Mouse (Mus musculus): Measurements from ENCODE around the gene Nr2c2ap. TPM values are rescaled to one million over a fixed set of nuclear protein-coding genes. Genes with fewer than 3 reads are reported as not detected.

Nr2c2ap gene
- polyA plus RNA-seq, 1 experiment from 2014 or later: 26.2 TPM

DNA sequence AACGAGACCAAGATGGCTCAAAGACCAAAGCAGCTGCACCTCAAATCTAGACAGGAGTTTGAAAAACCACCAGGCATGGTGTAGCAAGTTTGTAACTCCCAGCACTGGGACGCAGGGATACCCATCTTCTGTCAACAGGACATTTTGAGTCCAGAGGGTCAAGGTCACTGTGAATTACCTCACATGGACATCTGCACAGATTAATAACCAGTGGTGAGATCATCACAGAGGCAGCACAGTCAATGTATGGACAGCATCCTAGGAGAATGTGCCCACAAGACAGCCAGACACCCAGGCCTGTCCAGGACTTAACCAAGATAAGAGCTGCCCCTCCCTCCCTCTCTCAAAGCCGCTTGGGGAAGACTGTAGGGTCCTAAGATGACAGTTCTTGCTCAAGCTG, 39.0 kb downstream of the Nr2c2ap start:
- no peak overlapping the region for H3K27ac ChIP-seq (replicated peaks in 1 of 2; ENCODE audit: control insufficient read depth in 1 of 2, insufficient read depth in 1 of 2, low read depth in 2 of 2, low read length in 2 of 2)
- peaks cover 10 to 24% of the 10 kb centered on the region in 2 experiments for H3K4me1 ChIP-seq (ENCODE audit: control insufficient read depth in 2 of 2, insufficient read depth in 2 of 2, low read length in 2 of 2)
- 59% methylated on average over 3 of the region's 3 CpGs for WGBS
- H3K36me3 ChIP-seq (ENCODE audit: control insufficient read depth, insufficient read depth, low read length): peaks cover 6% of the 10 kb centered on the region
- no peak overlapping the region for H3K9ac ChIP-seq (ENCODE audit: low read length)
- H3K4me2 ChIP-seq (ENCODE audit: low read length): no peak overlapping the region
- no peak for ATAC-seq (ENCODE audit: insufficient number of reproducible peaks, insufficient read depth, low FRiP score, low read depth)
- H3K4me3 ChIP-seq (ENCODE audit: control insufficient read depth in 1 of 2, insufficient read depth in 1 of 2, low read depth in 1 of 2, low read length in 2 of 2): no peak overlapping the region
- H3K9me3 ChIP-seq (ENCODE audit: control insufficient read depth, low read length): no peaks in the 10 kb centered on the region
- peaks cover 15% of the 10 kb centered on the region for H3K27me3 ChIP-seq (ENCODE audit: control insufficient read depth, insufficient read depth, low read length)

DNA sequence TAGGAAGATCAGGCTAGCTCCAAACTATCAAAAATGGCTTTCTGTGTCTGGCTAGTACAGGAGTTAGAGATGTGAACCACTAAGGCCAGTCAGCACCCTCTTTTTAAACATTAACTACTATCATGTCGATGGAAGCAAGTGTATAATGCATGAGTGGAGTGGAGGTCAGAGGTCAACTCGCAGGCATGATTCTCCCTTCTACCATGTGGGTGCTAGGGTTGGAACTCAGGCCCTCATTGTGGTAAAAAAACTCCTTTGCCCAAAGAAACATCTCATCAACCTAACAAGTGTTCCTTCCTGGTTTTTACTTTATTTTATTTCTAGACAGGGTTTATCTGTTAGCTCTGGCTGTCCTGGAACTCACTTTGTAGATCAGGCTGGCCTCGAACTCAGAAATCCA, 39.6 kb downstream of the Nr2c2ap start:
- Histone ChIP-seq H3K9ac (ENCODE audit: low read length) (no peak overlapping the region), H3K9me3 (ENCODE audit: control insufficient read depth, low read length) (no peaks in the 10 kb centered on the region), H3K27me3 (ENCODE audit: control insufficient read depth, insufficient read depth, low read length) (peaks cover 8% of the 10 kb centered on the region), H3K4me1 (ENCODE audit: control insufficient read depth in 2 of 2, insufficient read depth in 2 of 2, low read length in 2 of 2) (peaks cover 10 to 24% of the 10 kb centered on the region in 2 experiments), H3K4me2 (ENCODE audit: low read length) (no peak overlapping the region), H3K4me3 (ENCODE audit: control insufficient read depth in 1 of 2, insufficient read depth in 1 of 2, low read depth in 1 of 2, low read length in 2 of 2) (no peak overlapping the region), H3K36me3 (ENCODE audit: control insufficient read depth, insufficient read depth, low read length) (peaks cover 6% of the 10 kb centered on the region), H3K27ac (replicated peaks in 1 of 2; ENCODE audit: control insufficient read depth in 1 of 2, insufficient read depth in 1 of 2, low read depth in 2 of 2, low read length in 2 of 2) (no peak overlapping the region)
- ATAC-seq (ENCODE audit: insufficient number of reproducible peaks, insufficient read depth, low FRiP score, low read depth): no peak
- WGBS: 74% methylated on average over 3 of the region's 3 CpGs

DNA sequence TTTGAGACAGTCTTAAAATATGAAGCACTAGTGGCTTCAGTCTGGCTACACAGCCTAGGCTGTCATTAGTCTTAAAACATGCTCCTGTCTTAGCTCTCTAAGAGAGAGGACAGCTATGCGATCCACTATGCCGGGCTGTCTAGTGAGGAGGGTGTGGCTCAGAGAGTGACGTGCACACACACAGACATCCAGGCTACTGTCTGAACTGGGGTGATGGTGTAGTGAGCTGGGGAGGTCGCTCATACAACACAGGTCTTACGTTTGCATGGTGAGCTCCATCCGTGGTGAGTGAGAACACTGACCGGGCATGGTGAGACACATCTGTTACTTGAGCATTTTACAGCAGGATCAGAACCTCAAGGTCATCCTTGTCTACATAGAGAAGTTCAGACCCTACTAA, 40.1 kb downstream of the Nr2c2ap start:
- no peak overlapping the region for H3K27ac ChIP-seq (replicated peaks in 1 of 2; ENCODE audit: control insufficient read depth in 1 of 2, insufficient read depth in 1 of 2, low read depth in 2 of 2, low read length in 2 of 2)
- H3K9me3 ChIP-seq (ENCODE audit: control insufficient read depth, low read length): no peaks in the 10 kb centered on the region
- peaks cover 3% of the 10 kb centered on the region; the same call in 1 of the 2 replicates for H3K27me3 ChIP-seq (ENCODE audit: control insufficient read depth, insufficient read depth, low read length)
- peaks cover 6% of the 10 kb centered on the region for H3K36me3 ChIP-seq (ENCODE audit: control insufficient read depth, insufficient read depth, low read length)
- no peak for ATAC-seq (ENCODE audit: insufficient number of reproducible peaks, insufficient read depth, low FRiP score, low read depth)
- H3K9ac ChIP-seq (ENCODE audit: low read length): no peak overlapping the region
- no peak overlapping the region for H3K4me3 ChIP-seq (ENCODE audit: control insufficient read depth in 1 of 2, insufficient read depth in 1 of 2, low read depth in 1 of 2, low read length in 2 of 2)
- H3K4me1 ChIP-seq (ENCODE audit: control insufficient read depth in 2 of 2, insufficient read depth in 2 of 2, low read length in 2 of 2): peaks cover 10 to 24% of the 10 kb centered on the region in 2 experiments
- 85% methylated on average over 7 of the region's 7 CpGs for WGBS
- peak overlapping the region; percentile 65 for H3K4me2 ChIP-seq (ENCODE audit: low read length)

DNA sequence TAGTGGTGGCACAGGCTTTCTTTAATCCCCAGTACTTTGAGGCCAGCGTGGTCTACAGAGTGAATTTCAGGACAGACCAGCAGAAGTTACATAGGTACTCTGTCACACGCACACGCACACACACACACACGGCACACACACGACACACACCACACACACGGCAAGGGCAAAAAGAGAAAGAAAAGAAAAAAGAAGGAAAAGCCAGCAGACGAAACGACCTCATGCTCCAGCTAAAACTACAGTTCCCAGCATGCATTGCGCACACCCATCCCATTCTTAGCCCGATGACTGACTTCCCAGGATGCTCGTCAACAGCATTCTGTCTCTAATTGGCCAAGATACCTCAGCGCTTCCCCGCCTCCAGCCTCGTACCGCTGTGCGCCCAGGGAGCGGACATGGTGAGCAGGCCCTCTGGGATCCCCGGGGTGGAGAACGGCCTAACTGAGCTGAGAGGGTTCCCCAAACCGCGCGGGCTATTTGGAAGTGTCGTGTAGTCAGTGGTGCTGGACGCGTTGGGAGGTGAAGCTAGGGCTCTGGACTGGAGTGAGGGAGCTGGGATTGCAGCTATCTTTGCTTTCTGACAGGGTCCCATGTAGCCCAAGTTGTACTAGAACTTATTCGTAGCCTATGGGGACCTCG, 41.0 kb downstream of the Nr2c2ap start, which contains the start of gene Tmem161a:
Gene Tmem161a (plus strand): TSS at position 314 of the 639 bp plus-strand sequence.
- peak within 1 kb of the TSS; percentile 61 to 94 for H3K4me3 ChIP-seq (ENCODE audit: control insufficient read depth in 1 of 2, insufficient read depth in 1 of 2, low read depth in 1 of 2, low read length in 2 of 2)

DNA sequence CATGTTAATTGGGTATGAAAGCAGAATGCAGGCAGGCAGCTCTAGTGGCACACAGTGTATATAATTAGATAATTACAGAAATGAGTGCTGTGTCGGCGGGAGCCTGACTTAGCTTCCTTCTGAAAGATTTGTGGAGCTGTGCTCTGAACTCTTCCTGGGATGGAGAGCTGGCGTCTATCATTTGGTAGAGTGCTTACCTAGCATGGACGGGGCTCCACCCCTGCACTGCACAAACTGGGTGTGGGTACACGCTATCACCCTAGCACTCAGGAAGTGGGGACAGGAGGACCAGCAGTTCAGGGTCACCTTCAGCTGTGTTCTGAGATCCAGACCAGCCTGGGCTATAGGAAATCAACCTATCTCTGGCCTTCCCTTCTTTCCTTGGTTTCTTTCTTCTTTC, 42.2 kb downstream of the Nr2c2ap start:
- WGBS: 72% methylated on average over 5 of the region's 5 CpGs
- Histone ChIP-seq H3K36me3 (ENCODE audit: control insufficient read depth, insufficient read depth, low read length) (peaks cover 25% of the 10 kb centered on the region), H3K4me3 (ENCODE audit: control insufficient read depth in 1 of 2, insufficient read depth in 1 of 2, low read depth in 1 of 2, low read length in 2 of 2) (no peak overlapping the region), H3K4me1 (ENCODE audit: control insufficient read depth in 2 of 2, insufficient read depth in 2 of 2, low read length in 2 of 2) (peaks cover 10 to 24% of the 10 kb centered on the region in 2 experiments), H3K27ac (replicated peaks in 1 of 2; ENCODE audit: control insufficient read depth in 1 of 2, insufficient read depth in 1 of 2, low read depth in 2 of 2, low read length in 2 of 2) (peak overlapping the region in 1 of 2 experiments; percentile 77; a peak in 1 of 4 replicates), H3K9ac (ENCODE audit: low read length) (no peak overlapping the region), H3K4me2 (ENCODE audit: low read length) (peak overlapping the region; percentile 65), H3K9me3 (ENCODE audit: control insufficient read depth, low read length) (no peaks in the 10 kb centered on the region), H3K27me3 (ENCODE audit: control insufficient read depth, insufficient read depth, low read length) (no peaks in the 10 kb centered on the region)
- no peak for ATAC-seq (ENCODE audit: insufficient number of reproducible peaks, insufficient read depth, low FRiP score, low read depth)

More for the DNA sequence above, 41.0 kb downstream of the Nr2c2ap start, which contains the start of gene Tmem161a:
- no peaks in the 10 kb centered on the region for H3K27me3 ChIP-seq (ENCODE audit: control insufficient read depth, insufficient read depth, low read length)
- peak within 1 kb of the TSS; percentile 87 for H3K9ac ChIP-seq (ENCODE audit: low read length)
- peaks cover 14% of the 10 kb centered on the region for H3K36me3 ChIP-seq (ENCODE audit: control insufficient read depth, insufficient read depth, low read length)
- H3K4me1 ChIP-seq (ENCODE audit: control insufficient read depth in 2 of 2, insufficient read depth in 2 of 2, low read length in 2 of 2): peaks cover 10 to 24% of the 10 kb centered on the region in 2 experiments
- WGBS: 3% methylated on average over 27 of the region's 27 CpGs
- peak; percentile 89 for ATAC-seq (ENCODE audit: insufficient number of reproducible peaks, insufficient read depth, low FRiP score, low read depth)
- H3K4me2 ChIP-seq (ENCODE audit: low read length): peak within 1 kb of the TSS; percentile 65
- H3K27ac ChIP-seq (replicated peaks in 1 of 2; ENCODE audit: control insufficient read depth in 1 of 2, insufficient read depth in 1 of 2, low read depth in 2 of 2, low read length in 2 of 2): peak within 1 kb of the TSS; percentile 71 to 77
- no peaks in the 10 kb centered on the region for H3K9me3 ChIP-seq (ENCODE audit: control insufficient read depth, low read length)

DNA sequence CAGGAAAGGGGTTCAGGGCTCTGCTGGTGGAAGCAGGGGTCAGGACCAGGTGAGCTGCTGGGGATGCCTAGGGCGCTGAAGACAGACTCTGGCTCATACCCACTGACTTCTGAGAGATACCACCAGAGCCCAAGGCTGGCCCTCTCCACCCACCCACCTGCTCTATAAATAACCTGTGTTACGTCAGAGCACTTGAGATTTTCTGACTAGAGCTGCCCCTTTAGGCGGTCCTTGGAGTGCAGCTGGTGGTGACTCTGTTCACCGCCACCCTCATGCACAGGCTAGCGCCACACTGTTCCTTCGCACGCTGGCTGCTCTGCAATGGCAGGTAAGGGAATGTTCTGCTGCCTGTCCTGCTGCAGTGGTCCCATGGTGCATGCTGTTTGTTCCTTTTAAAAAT, 42.9 kb downstream of the Nr2c2ap start:
- Histone ChIP-seq H3K9me3 (ENCODE audit: control insufficient read depth, low read length) (no peaks in the 10 kb centered on the region), H3K4me1 (ENCODE audit: control insufficient read depth in 2 of 2, insufficient read depth in 2 of 2, low read length in 2 of 2) (peaks cover 10 to 24% of the 10 kb centered on the region in 2 experiments), H3K4me2 (ENCODE audit: low read length) (peak overlapping the region; percentile 61), H3K27me3 (ENCODE audit: control insufficient read depth, insufficient read depth, low read length) (no peaks in the 10 kb centered on the region), H3K9ac (ENCODE audit: low read length) (peak overlapping the region; percentile 59), H3K36me3 (ENCODE audit: control insufficient read depth, insufficient read depth, low read length) (peaks cover 32% of the 10 kb centered on the region), H3K4me3 (ENCODE audit: control insufficient read depth in 1 of 2, insufficient read depth in 1 of 2, low read depth in 1 of 2, low read length in 2 of 2) (peak overlapping the region; percentile 21 to 31), H3K27ac (replicated peaks in 1 of 2; ENCODE audit: control insufficient read depth in 1 of 2, insufficient read depth in 1 of 2, low read depth in 2 of 2, low read length in 2 of 2) (peak overlapping the region; percentile 60 to 77)
- ATAC-seq (ENCODE audit: insufficient number of reproducible peaks, insufficient read depth, low FRiP score, low read depth): peak; percentile 48; the same call in 1 of the 2 replicates
- 42% methylated on average over 7 of the region's 7 CpGs for WGBS

DNA sequence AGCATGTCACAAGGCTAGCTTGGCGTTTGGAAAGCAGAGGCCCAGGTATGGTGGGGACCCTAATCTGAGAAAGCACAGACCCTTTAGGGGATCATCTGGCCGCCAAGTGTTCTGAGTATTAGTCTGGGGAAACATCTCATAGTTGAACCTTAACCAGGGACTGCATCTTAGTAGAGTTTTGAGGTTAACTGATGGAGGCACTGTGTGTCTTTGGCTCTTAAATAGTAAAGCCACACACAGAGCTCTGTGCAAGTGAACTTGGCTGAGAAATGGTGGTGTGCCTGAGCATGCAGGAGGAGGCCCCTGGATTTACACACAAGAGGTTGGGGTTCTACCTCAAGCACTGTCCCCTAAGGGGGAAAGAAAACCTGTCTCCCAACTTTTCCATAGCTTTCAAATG, 47.1 kb downstream of the Nr2c2ap start:
- Histone ChIP-seq H3K27me3 (ENCODE audit: control insufficient read depth, insufficient read depth, low read length) (no peaks in the 10 kb centered on the region), H3K36me3 (ENCODE audit: control insufficient read depth, insufficient read depth, low read length) (peaks cover 67% of the 10 kb centered on the region), H3K4me1 (ENCODE audit: control insufficient read depth in 2 of 2, insufficient read depth in 2 of 2, low read length in 2 of 2) (peaks cover 10 to 17% of the 10 kb centered on the region in 2 experiments), H3K4me2 (ENCODE audit: low read length) (no peak overlapping the region), H3K4me3 (ENCODE audit: control insufficient read depth in 1 of 2, insufficient read depth in 1 of 2, low read depth in 1 of 2, low read length in 2 of 2) (no peak overlapping the region), H3K9me3 (ENCODE audit: control insufficient read depth, low read length) (no peaks in the 10 kb centered on the region), H3K9ac (ENCODE audit: low read length) (no peak overlapping the region), H3K27ac (replicated peaks in 1 of 2; ENCODE audit: control insufficient read depth in 1 of 2, insufficient read depth in 1 of 2, low read depth in 2 of 2, low read length in 2 of 2) (no peak overlapping the region)
- WGBS: 86% methylated on average over 2 of the region's 2 CpGs
- ATAC-seq (ENCODE audit: insufficient number of reproducible peaks, insufficient read depth, low FRiP score, low read depth): no peak

All from heart, embryonic 14.5 days (tissue).